Mouse (Mus musculus): Measurements from ENCODE around the gene Proser2. TPM values are rescaled to one million over a fixed set of nuclear protein-coding genes. Genes with fewer than 3 reads are reported as not detected.

The Proser2 gene
- polyA plus RNA-seq, 2 experiments = 1.6 to 3.0 TPM

DNA sequence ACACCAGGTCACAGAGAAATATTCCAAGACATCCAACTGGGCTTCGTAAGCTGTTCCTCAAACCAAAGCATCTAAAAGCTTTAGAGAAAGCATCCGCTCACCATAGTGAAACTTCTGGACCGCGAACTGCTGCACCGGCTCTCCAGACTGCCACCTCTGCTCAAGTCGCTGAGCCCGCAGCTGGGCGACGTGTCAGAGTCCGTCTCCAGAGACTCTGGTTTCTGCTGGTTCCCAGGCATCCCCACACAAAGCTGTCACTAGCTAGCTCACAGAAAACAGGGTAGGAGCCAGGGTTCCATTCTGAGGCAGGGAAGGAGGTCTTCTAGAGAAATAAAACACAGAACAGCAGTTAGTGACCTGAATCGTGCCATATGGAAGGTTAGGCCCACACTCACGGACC lies 16.2 kb downstream of the Proser2 start:
- H3K36me3 ChIP-seq (replicated peaks; ENCODE audit: control insufficient read depth, insufficient read depth, low read depth) = no peaks in the 10 kb centered on the region
- DNase-seq (ENCODE audit: low read depth in 3 of 3, low spot score in 3 of 3) (no peak), ATAC-seq (ENCODE audit: insufficient read depth) (no peak)
- H3K9ac ChIP-seq (replicated peaks) = no peak overlapping the region
- H3K9me3 ChIP-seq (ENCODE audit: control insufficient read depth, low read length) = no peaks in the 10 kb centered on the region
- H3K4me2 ChIP-seq (ENCODE audit: low read depth) = no peak overlapping the region
- no peak for TF ChIP-seq CTCF (IDR thresholded peaks at IDR 0.05; ENCODE audit: low read depth)
- no peak for TF ChIP-seq EP300 (IDR thresholded peaks at IDR 0.05; ENCODE audit: low read depth)
- 79% methylated on average over 12 of the region's 12 CpGs for WGBS (ENCODE audit: insufficient replicate concordance)
- no peaks in the 10 kb centered on the region for H3K4me1 ChIP-seq (replicated peaks; ENCODE audit: control insufficient read depth in 2 of 2, insufficient read depth in 2 of 2, low read length in 1 of 2)
- H3K27me3 ChIP-seq (ENCODE audit: control insufficient read depth, insufficient read depth, low read length) = no peaks in the 10 kb centered on the region
- H3K4me3 ChIP-seq (ENCODE audit: insufficient read depth in 1 of 2, low read depth in 2 of 2, low read length in 2 of 2) = no peak overlapping the region
- H3K27ac ChIP-seq = no peak overlapping the region

- Histone ChIP-seq H3K4me3 (ENCODE audit: insufficient read depth in 1 of 2, low read depth in 2 of 2, low read length in 2 of 2) (no peak overlapping the region), H3K27ac (no peak overlapping the region), H3K4me1 (replicated peaks; ENCODE audit: control insufficient read depth in 2 of 2, insufficient read depth in 2 of 2, low read length in 1 of 2) (no peaks in the 10 kb centered on the region), H3K4me2 (ENCODE audit: low read depth) (no peak overlapping the region), H3K27me3 (ENCODE audit: control insufficient read depth, insufficient read depth, low read length) (no peaks in the 10 kb centered on the region), H3K9me3 (ENCODE audit: control insufficient read depth, low read length) (no peaks in the 10 kb centered on the region), H3K9ac (replicated peaks) (no peak overlapping the region), H3K36me3 (replicated peaks; ENCODE audit: control insufficient read depth, insufficient read depth, low read depth) (no peaks in the 10 kb centered on the region)
- WGBS (ENCODE audit: insufficient replicate concordance) = 42% methylated on average over 4 of the region's 4 CpGs
- no peak for DNase-seq (ENCODE audit: low read depth in 3 of 3, low spot score in 3 of 3)
- TF ChIP-seq EP300 (IDR thresholded peaks at IDR 0.05; ENCODE audit: low read depth) (no peak), CTCF (IDR thresholded peaks at IDR 0.05; ENCODE audit: low read depth) (no peak)
- no peak for ATAC-seq (ENCODE audit: insufficient read depth)
Measured at GRCm38 (mm10) chr2:6112619-6113018, 17.4 kb downstream of the Proser2 start.

DNA sequence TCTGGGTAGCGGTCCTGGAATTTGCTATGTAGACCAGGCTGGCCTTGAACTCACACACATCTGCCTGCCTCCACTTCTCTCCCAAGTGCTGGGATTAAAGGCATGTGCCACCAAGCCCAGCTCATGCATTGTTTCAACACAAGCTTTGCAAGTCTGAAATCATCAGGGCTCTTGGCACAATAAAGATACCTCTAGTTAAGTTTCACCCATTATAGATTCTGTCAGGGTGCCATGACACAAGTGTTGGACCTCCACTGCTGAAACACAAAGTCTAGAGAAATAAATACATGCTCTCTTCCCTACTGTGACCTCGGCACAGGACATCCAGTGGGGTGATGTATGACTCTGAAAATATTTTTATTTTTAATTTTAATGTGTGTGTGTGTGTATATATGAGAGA lies 24.6 kb downstream of the Proser2 start:
- Histone ChIP-seq H3K4me2 (ENCODE audit: low read depth) (no peak overlapping the region), H3K4me1 (replicated peaks; ENCODE audit: control insufficient read depth in 2 of 2, insufficient read depth in 2 of 2, low read length in 1 of 2) (no peaks in the 10 kb centered on the region), H3K27ac (no peak overlapping the region), H3K9ac (replicated peaks) (no peak overlapping the region), H3K36me3 (replicated peaks; ENCODE audit: control insufficient read depth, insufficient read depth, low read depth) (no peaks in the 10 kb centered on the region), H3K4me3 (ENCODE audit: insufficient read depth in 1 of 2, low read depth in 2 of 2, low read length in 2 of 2) (no peak overlapping the region), H3K27me3 (ENCODE audit: control insufficient read depth, insufficient read depth, low read length) (peaks cover 8% of the 10 kb centered on the region), H3K9me3 (ENCODE audit: control insufficient read depth, low read length) (no peaks in the 10 kb centered on the region)
- no peak for ATAC-seq (ENCODE audit: insufficient read depth)
- DNase-seq (ENCODE audit: low read depth in 3 of 3, low spot score in 3 of 3) = no peak
- 70% methylated on average over 2 of the region's 2 CpGs for WGBS (ENCODE audit: insufficient replicate concordance)
- TF ChIP-seq EP300 (IDR thresholded peaks at IDR 0.05; ENCODE audit: low read depth) = no peak
- no peak for TF ChIP-seq CTCF (IDR thresholded peaks at IDR 0.05; ENCODE audit: low read depth)

GRCm38 (mm10) chr2:6100755-6101154 lies 29.3 kb downstream of the Proser2 start:
- peaks cover 27% of the 10 kb centered on the region for H3K27me3 ChIP-seq (ENCODE audit: control insufficient read depth, insufficient read depth, low read length)

DNA sequence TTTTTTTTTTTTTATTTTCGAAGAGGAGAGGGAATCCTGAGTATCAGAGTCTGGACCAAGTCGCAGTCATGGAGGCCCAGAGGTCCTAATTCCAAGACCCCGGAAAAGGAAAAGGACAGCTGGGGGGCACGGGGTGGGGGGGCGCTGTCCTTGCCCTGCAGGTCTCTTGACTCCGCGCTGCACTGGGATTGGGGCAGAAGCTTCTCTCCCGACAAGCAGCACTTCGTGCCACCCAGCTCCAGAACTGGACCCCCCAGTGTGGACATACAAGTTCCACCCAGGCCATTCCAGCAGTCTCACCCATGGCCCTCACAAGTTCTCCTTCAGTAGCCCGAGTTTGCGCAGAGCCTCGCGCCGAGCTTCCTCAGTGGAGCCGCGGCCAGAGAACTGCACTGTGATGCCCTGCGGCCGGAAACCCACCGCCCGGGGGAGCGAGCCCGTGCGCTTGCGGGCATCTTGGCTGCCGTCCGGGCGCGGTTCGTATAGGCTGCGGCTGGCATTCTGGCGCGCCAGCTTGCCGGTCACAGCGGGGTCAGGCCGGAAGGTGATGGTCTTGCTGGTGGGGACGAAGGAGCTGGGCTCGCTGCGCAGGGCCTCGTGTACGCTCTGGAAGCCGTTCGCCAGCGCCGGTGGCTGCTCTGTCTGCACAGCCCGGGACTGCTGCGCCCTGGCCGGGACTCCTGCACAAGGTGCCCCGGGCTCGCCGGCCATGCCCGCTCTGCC lies 29.8 kb downstream of the Proser2 start:
- no peak overlapping the region for H3K4me3 ChIP-seq (ENCODE audit: insufficient read depth in 1 of 2, low read depth in 2 of 2, low read length in 2 of 2)
- H3K4me1 ChIP-seq (replicated peaks; ENCODE audit: control insufficient read depth in 2 of 2, insufficient read depth in 2 of 2, low read length in 1 of 2) = no peaks in the 10 kb centered on the region
- ATAC-seq (ENCODE audit: insufficient read depth) = no peak
- peaks cover 27% of the 10 kb centered on the region for H3K27me3 ChIP-seq (ENCODE audit: control insufficient read depth, insufficient read depth, low read length)
- no peaks in the 10 kb centered on the region for H3K9me3 ChIP-seq (ENCODE audit: control insufficient read depth, low read length)
- no peak overlapping the region for H3K9ac ChIP-seq (replicated peaks)
- WGBS (ENCODE audit: insufficient replicate concordance) = 6% methylated on average over 51 of the region's 51 CpGs
- no peak overlapping the region for H3K27ac ChIP-seq
- no peak for DNase-seq (ENCODE audit: low read depth in 3 of 3, low spot score in 3 of 3)
- H3K36me3 ChIP-seq (replicated peaks; ENCODE audit: control insufficient read depth, insufficient read depth, low read depth) = no peaks in the 10 kb centered on the region
- H3K4me2 ChIP-seq (ENCODE audit: low read depth) = peak overlapping the region; percentile 16
- no peak for TF ChIP-seq CTCF (IDR thresholded peaks at IDR 0.05; ENCODE audit: low read depth)
- TF ChIP-seq EP300 (IDR thresholded peaks at IDR 0.05; ENCODE audit: low read depth) = no peak

More at GRCm38 (mm10) chr2:6100755-6101154, 29.3 kb downstream of the Proser2 start:
- no peaks in the 10 kb centered on the region for H3K9me3 ChIP-seq (ENCODE audit: control insufficient read depth, low read length)
- DNase-seq (ENCODE audit: low read depth in 3 of 3, low spot score in 3 of 3) (no peak), ATAC-seq (ENCODE audit: insufficient read depth) (no peak)
- H3K9ac ChIP-seq (replicated peaks) = no peak overlapping the region
- no peaks in the 10 kb centered on the region for H3K36me3 ChIP-seq (replicated peaks; ENCODE audit: control insufficient read depth, insufficient read depth, low read depth)
- H3K4me2 ChIP-seq (ENCODE audit: low read depth) = peak overlapping the region; percentile 16
- 33% methylated on average over 20 of the region's 20 CpGs for WGBS (ENCODE audit: insufficient replicate concordance)
- H3K4me1 ChIP-seq (replicated peaks; ENCODE audit: control insufficient read depth in 2 of 2, insufficient read depth in 2 of 2, low read length in 1 of 2) = no peaks in the 10 kb centered on the region
- H3K4me3 ChIP-seq (ENCODE audit: insufficient read depth in 1 of 2, low read depth in 2 of 2, low read length in 2 of 2) = no peak overlapping the region
- no peak overlapping the region for H3K27ac ChIP-seq
- TF ChIP-seq CTCF (IDR thresholded peaks at IDR 0.05; ENCODE audit: low read depth) (no peak), EP300 (IDR thresholded peaks at IDR 0.05; ENCODE audit: low read depth) (no peak)
